Mouse (Mus musculus): ENCODE measurements around the gene Slc39a3.
"Not testable (repeated sequence)": the region's sequence is repeated elsewhere in the genome, so short reads cannot be mapped to it uniquely, and the experiment has no call there.

Gene Slc39a3

GRCm38 (mm10) chr10:81045246-81045645, 8.0 kb upstream of the Slc39a3 start:
- DNase-seq (ENCODE audit: low spot score), result not testable (repeated sequence)

- DNase-seq (ENCODE audit: low spot score), result peak; percentile 65
Observed at GRCm38 (mm10) chr10:81041458-81042175, 4.4 kb upstream of the Slc39a3 start.

GRCm38 (mm10) chr10:81036251-81036650, 975 bp downstream of the Slc39a3 start:
- DNase-seq (ENCODE audit: low spot score), result peak; percentile 30

DNA sequence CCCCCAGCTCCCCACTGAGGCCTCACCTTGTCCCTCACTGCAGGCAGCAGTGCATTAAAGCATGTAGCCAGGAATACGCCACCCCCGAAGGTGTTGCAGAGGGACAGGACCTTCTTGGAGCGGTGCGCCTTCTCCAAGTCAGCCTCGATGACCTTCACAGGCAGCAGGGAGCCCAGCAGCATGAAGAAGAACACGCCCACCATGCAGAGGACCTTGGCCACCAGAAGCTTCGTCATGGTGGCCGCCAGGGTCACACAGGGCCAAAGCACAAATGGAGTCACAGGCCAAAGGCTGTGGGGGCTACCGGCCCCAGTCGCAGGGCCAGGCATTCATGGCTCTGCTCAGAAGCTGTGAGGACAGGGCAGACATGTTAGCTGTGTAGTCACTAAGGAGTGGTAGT, 3.6 kb downstream of the Slc39a3 start:
- no peak for DNase-seq (ENCODE audit: low spot score)

DNA sequence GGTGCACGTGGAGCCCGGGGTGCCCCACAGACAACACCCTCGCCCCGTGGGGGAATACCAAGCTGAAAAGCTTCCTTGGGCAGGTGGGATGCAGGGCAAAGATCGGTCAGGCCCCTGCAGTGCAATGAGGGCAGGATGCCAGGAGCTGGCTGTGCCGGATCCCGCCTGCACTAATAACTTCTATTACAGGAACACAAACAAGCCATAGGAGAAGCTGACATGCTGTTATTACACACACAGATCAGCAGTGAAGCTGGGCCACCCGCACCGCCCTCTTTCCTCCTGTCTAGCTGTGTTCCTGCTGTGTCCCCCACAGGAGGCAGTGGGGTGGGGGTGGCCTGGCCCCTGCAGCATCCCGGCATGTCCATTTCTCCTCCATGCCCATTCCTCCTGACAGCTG, 8.2 kb downstream of the Slc39a3 start:
- DNase-seq (ENCODE audit: low spot score), result no peak

- no peak for DNase-seq (ENCODE audit: low spot score)
Observed at GRCm38 (mm10) chr10:81028219-81028618, 9.0 kb downstream of the Slc39a3 start.

- DNase-seq (ENCODE audit: low spot score), result no peak
Observed at GRCm38 (mm10) chr10:81027331-81027730, 9.9 kb downstream of the Slc39a3 start.

DNA sequence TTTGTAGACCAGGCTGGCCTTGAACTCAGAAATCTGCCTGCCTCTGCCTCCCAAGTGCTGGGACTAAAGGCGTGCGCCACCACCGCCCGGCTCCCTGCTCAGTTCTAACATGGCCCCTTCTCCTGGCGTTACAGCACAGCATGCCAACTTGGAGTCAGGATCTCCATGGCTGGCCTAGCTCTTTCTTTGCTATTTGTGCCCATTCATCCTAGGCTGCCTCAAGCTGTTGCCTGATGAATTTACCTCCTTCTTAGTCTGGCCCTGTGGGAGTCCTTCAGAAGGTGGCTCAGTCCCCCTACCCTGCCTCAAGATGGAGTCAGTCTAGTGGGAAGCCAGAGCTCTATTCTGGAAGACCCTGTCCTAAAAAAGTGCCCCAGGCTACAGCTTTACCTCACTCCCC, 10.4 kb downstream of the Slc39a3 start:
- DNase-seq (ENCODE audit: low spot score), result no peak

DNA sequence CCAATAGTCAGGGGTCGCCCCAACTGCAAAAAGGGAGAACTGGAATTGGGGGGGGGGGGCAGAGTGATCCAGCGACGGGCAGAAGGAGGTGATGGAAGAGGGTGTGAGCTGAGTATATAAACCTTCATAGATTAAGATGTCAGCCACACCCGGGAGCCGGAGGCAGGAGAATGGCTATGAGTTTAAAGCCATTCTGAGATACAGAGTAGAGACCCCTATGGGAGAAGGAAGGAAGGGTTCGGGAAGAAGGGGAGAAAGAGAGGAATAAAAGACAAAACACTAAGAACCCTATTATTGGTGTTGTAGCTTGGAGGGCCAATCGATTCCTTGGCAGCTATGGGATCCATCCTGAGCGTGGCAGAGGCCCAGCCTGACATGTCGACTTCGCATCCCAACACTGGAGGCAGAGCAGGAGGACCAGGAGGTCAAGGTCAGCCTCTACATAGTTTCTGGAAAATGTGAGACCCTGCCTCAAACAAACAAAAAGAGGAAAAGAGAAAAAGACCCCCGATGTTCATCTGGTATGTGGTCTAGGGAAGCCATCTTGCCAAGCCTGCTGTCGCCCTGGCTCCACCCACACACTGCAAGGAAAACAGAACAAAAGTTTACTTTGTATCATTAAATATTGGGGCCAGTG, 11.5 kb downstream of the Slc39a3 start, which contains the start of gene Diras1:
Gene Diras1 (minus strand): TSS at position 24 of the 637 bp plus-strand sequence.
- no peak for DNase-seq (ENCODE audit: low spot score)

GRCm38 (mm10) chr10:81025047-81025621, 12.1 kb downstream of the Slc39a3 start:
- DNase-seq (ENCODE audit: low spot score), result no peak

- no peak for DNase-seq (ENCODE audit: low spot score)
Observed at GRCm38 (mm10) chr10:81024346-81024937, 12.8 kb downstream of the Slc39a3 start.

GRCm38 (mm10) chr10:81022744-81023143, 14.5 kb downstream of the Slc39a3 start:
- no peak for DNase-seq (ENCODE audit: low spot score)

- DNase-seq (ENCODE audit: low spot score), result no peak
Observed at GRCm38 (mm10) chr10:81021547-81022110, 15.6 kb downstream of the Slc39a3 start.

DNA sequence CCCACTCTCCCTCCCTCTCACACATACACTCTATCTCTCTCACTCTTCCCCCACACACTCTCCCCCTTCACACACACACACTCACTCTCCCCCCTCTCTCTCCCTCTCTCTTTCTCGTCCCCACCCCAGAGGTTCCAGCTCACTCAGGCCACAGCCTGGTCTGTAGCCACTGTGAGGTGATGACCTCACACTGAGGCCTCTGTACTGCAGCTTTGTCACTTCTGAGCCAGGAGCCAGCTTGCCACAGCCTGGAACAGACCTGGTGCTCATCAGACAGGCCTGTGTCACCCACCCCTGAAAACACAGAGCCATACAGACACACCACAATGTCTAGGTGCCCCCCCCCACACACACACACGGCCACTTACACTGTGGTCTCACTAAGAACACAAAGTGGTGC, 17.0 kb downstream of the Slc39a3 start:
- no peak for DNase-seq (ENCODE audit: low spot score)

- DNase-seq (ENCODE audit: low spot score), result no peak
Observed at GRCm38 (mm10) chr10:81019687-81020086, 17.5 kb downstream of the Slc39a3 start.

- no peak for DNase-seq (ENCODE audit: low spot score)
Observed at GRCm38 (mm10) chr10:81018326-81018725, 18.9 kb downstream of the Slc39a3 start.

GRCm38 (mm10) chr10:81016645-81017044, 20.6 kb downstream of the Slc39a3 start:
- peak; percentile 68 for DNase-seq (ENCODE audit: low spot score)

GRCm38 (mm10) chr10:81015666-81016065, 21.6 kb downstream of the Slc39a3 start:
- DNase-seq (ENCODE audit: low spot score), result no peak

- peak; percentile 91 for DNase-seq (ENCODE audit: low spot score)
Observed at GRCm38 (mm10) chr10:81014393-81015384, 22.5 kb downstream of the Slc39a3 start, which contains the start of gene Gng7. Gene Gng7, minus strand, starts transcription at chr10:81014945.

DNA sequence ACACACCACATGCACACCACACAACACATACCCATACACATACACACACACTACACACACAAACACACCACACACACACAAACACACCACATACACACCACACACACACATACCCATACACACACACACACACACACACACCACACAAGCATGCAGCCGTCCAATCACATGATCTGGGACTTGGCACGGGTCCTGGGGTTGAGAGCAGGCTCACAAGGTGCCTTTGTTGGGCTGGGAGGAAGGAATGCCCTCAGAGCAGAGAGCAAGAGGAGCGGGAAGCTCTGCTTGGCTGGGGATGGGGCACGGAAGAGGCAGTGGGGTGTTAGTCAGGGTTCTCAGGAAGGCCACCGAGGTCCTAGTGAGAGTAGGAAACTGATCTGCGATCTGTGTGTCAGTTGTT, 26.4 kb downstream of the Slc39a3 start:
- DNase-seq (ENCODE audit: low spot score), result no peak

- DNase-seq (ENCODE audit: low spot score), result no peak
Observed at GRCm38 (mm10) chr10:81007240-81007639, 30.0 kb downstream of the Slc39a3 start.

Data from T-cell, adult 2 months (primary cell).